Mouse (Mus musculus): ENCODE data around the gene Gm1993. TPM values are rescaled to one million over a fixed set of nuclear protein-coding genes. Genes with fewer than 3 reads are reported as not detected.
"Not testable (repeated sequence)": the region's sequence is repeated elsewhere in the genome, so short reads cannot be mapped to it uniquely, and the experiment has no call there.

Gene Gm1993
- not detected for polyA plus RNA-seq (2021)

DNA sequence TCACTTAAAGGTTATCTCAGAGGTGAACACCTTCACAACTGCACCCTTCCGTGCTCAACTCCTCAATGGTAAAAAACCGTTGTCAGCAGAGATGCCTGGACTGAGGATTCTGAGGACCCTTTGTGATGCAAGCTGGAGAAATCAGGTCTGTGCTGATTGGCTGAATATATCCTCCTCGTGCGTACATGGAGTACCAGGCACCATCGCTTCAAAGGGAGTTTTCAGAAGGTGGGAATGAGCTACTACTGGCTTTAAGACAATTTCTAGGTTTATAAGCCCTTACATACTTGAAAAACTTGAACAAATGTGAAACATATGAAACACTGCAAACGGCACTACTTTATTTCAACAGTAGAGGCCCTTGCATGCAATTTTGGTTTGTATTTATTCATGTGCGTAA, at the start of gene Gm1993:
Gene Gm1993 (minus strand): TSS at position 101 of the 400 bp plus-strand sequence.
- POLR2A ChIA-PET; in situ Hi-C loops (cut with MboI; ENCODE audit: low pct_unique_long_range_greater_than_20kb); DNase-seq (ENCODE audit: low read depth, low spot score); H3K27me3 ChIP-seq; CTCF ChIA-PET; ATAC-seq: not testable (repeated sequence)
